Mouse (Mus musculus): ENCODE measurements around the gene Rcan3. TPM values are rescaled to one million over a fixed set of nuclear protein-coding genes. Genes with fewer than 3 reads are reported as not detected.
A peak's percentile ranks its signal among the peaks of the same experiment; 100 is the strongest.

The Rcan3 gene
- total RNA-seq, 2 experiments from 2014 or later = 18.0 to 23.0 TPM

Small RNA genes within 50 kb of the gene (microRNA-seq; reads per million reads assigned to microRNA genes)
- gene Mir700 = 342 reads per million, percentile 60 among the genes with 10 or more reads in this experiment

Other genes with a start within 250 kb of the Rcan3 start
- 100 to 1,000 TPM; 109 to 128 TPM for gene Clic4, start 161.0 kb downstream of the Rcan3 start, total RNA-seq (2021)
- gene Srrm1, start 80.5 kb downstream of the Rcan3 start, total RNA-seq (2021) = 100 to 1,000 TPM; 104 to 137 TPM
- under 1 TPM; 0.63 to 0.73 TPM for gene Ncmap, start 35.6 kb downstream of the Rcan3 start, total RNA-seq (2021)
- gene Stpg1, start 60.9 kb upstream of the Rcan3 start, total RNA-seq (2021) = under 1 TPM; 0.12 to 0.85 TPM
- gene Nipal3, start 61.2 kb upstream of the Rcan3 start, total RNA-seq (2021) = 10 to 100 TPM; 13.8 to 15.4 TPM
- under 1 TPM; 0.33 TPM for gene Grhl3, start 139.8 kb upstream of the Rcan3 start, total RNA-seq (2021)

Data from adrenal gland, postnatal 10 days (tissue).